Mouse (Mus musculus) kidney, adult 18-20 months (tissue): ENCODE measurements at regions not wholly inside any gene's neighbourhood (a gene's known extent, or its start where the extent isn't known, plus 50 kb on each side); places are given as distances from the start of the nearest gene placed in this dataset.

ENCODE experiments used
- DNase-seq: peaks from one replicate; pipeline ENCODE4 v3.0.0; 2021

DNA sequence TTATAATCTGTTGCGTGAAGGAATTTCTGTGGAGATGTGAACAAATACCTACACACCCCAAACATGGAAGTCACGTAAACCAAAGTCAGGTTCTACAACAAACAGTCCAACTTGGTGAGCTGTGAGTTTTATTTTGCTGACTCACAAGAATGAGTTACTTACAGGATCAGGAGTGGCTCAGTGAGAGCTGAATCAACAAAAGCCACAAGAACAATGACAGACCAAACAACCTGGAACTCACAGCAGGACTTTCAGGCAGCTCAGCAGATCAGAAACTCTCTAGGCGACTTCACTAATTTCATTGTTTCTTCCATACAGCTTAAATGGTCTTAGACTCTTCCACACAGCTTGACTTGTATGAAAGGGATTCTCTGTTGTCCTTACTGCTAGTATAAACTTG, 254.4 kb upstream of the Lrrc4c start:
- DNase-seq, result no peak

DNA sequence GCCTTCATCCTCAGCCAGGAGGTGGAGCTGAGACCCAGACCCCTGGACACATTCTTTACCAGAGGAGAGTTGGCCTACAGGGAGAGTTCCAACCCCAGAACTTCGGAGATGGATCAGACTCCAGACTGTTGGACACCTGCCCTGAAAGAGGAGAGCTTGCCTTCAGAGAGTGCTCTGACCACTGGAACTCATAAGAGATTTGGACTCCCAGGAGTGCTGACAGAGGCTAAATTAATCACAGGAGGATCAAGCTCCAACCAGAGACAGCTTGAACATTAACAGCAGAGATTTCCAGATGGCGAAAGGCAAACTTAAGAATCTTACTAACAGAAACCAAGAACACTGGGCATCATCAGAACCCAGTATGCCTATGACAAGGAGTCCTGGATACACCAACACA, 209.5 kb upstream of the Lrrc4c start:
- peak; percentile 5 for DNase-seq

- DNase-seq, result no peak
Observed at GRCm38 (mm10) chr2:96120081-96120480, 197.9 kb upstream of the Lrrc4c start.

GRCm38 (mm10) chr2:96138570-96138969, 179.4 kb upstream of the Lrrc4c start:
- DNase-seq, result no peak

- no peak for DNase-seq
Observed at GRCm38 (mm10) chr2:96155295-96155694, 162.7 kb upstream of the Lrrc4c start.

DNA sequence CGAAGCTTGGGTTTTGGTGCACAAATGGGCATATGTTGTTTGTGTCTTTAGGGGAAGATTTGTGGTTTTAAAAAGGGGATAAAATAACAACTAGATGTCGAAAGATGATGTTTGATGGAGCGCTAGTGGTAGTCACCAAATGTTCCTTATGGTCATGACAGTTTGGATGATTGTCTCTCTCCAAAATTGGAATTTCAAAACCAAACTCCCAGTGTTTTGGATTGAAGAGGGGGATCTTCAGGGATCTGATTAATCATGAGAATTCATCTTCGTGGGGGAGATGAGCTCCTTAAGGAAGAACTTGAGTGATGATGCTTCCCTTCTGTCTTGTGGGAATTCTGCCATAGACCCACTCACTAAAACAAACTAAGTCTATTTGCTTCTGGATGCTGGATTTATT, 151.3 kb upstream of the Lrrc4c start:
- DNase-seq, result no peak
